Mouse (Mus musculus) intestine, postnatal 0 days (tissue): ENCODE measurements at regions not wholly inside any gene's neighbourhood (a gene's known extent, or its start where the extent isn't known, plus 50 kb on each side); places are given as distances from the start of the nearest gene placed in this dataset.
A peak's percentile ranks its signal among the peaks of the same experiment; 100 is the strongest.

Experiments
- ATAC-seq: fragments of 200-750 bp; cut with Nextera tagmentation; 2 replicates; pipeline ENCODE4 v1.8.0; 2017; ENCODE audit warnings: mild to moderate bottlenecking, moderate TSS enrichment, moderate library complexity
- H3K27ac ChIP-seq: fragments of 300-500 bp; sonication (generic); 2 replicates; pipeline ENCODE4 v1.5.1; 2014; ENCODE audit warnings: mild to moderate bottlenecking, low read depth, low read length, moderate library complexity
- H3K27me3 ChIP-seq: fragments of 300-500 bp; sonication (generic); replicated peaks from 2 replicates; pipeline ENCODE4 v1.6.1; 2014; ENCODE audit warnings: low read length, mixed read lengths; ENCODE audit not compliant: control insufficient read depth, insufficient read depth
- H3K36me3 ChIP-seq: fragments of 300-500 bp; sonication (generic); 2 replicates; pipeline ENCODE4 v1.6.1; 2014; ENCODE audit warnings: mild to moderate bottlenecking, moderate library complexity; ENCODE audit not compliant: control insufficient read depth, insufficient read depth
- H3K4me1 ChIP-seq: fragments of 300-500 bp; sonication (generic); replicated peaks from 2 replicates; pipeline ENCODE4 v1.6.1; 2014; ENCODE audit warnings: antibody characterized with exemption, low read length, mixed read lengths; ENCODE audit not compliant: control insufficient read depth, insufficient read depth
- H3K4me2 ChIP-seq: fragments of 300-500 bp; sonication (generic); replicated peaks from 2 replicates; pipeline ENCODE4 v1.6.1; 2014; ENCODE audit warnings: low read depth, mild to moderate bottlenecking, moderate library complexity
- H3K4me3 ChIP-seq: fragments of 300-500 bp; sonication (generic); 2 replicates; pipeline ENCODE4 v1.5.1; 2014; ENCODE audit warnings: low read depth, low read length
- H3K9ac ChIP-seq: fragments of 300-500 bp; sonication (generic); 2 replicates; pipeline ENCODE4 v1.6.1; 2014; ENCODE audit warnings: mild to moderate bottlenecking, low read depth, low read length
- H3K9me3 ChIP-seq: fragments of 300-500 bp; sonication (generic); 2 replicates; pipeline ENCODE4 v1.6.1; 2016; ENCODE audit warnings: mixed run types; ENCODE audit not compliant: control insufficient read depth
- CTCF ChIP-seq: sonication (generic); IDR thresholded peaks from 2 replicates; pipeline ENCODE4 v1.5.1; 2016; ENCODE audit warnings: low read depth, mild to moderate bottlenecking, control low read depth, antibody characterized with exemption, moderate library complexity
- WGBS: fragments of 180-500 bp; shearing (Covaris S2); extraction: QIAGEN DNeasy Blood & Tissue Kit; methylation state at CpG from one replicate; pipeline ENCODE4 v1.1.7; 2014; 5-methylcytosine and 5-hydroxymethylcytosine counted together

DNA sequence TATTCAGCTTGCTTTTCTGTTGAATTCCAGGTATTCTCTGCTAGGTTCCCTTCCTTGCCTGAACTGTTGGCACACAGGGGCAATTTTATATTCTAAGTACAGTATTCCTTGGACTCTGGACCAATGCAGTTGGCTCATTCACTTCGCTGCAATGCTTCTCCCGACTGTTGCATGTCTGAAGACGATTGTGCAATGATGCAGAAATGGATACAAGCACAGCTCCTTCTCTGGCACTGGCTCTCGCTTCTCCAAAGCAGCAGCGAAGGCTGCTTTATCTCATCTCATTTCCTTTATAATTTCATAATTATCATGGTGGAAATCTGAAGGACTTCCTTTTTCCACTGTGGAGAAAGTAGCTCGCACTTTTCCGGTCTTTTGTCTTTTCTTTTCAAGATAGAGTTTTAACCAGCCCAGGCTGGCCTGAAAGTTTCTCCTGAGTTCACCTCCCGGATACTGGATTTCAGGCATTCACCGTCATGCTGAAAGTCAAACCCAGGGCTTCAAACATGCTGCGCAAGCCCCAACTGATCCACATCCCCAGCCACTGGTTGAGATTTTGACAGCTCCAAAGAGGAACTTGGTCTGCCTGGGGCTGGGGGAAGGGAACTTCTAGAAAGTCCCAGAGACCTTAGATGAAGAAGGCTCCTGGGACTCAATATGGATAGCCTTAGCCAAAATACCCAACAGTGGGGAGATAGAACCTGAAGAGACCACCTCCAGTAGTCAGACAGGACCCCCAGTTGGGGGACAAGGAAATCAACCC, 55.6 kb upstream of the Akirin2 start:
- H3K27me3 ChIP-seq, result no peaks in the 10 kb centered on the region
- TF ChIP-seq CTCF, result no peak
- 67% methylated on average over 10 of the region's 10 CpGs for WGBS
- H3K9ac ChIP-seq, result no peak overlapping the region
- peak; percentile 75 for ATAC-seq
- H3K9me3 ChIP-seq, result no peaks in the 10 kb centered on the region
- no peaks in the 10 kb centered on the region for H3K4me1 ChIP-seq
- no peak overlapping the region for H3K4me3 ChIP-seq
- no peak overlapping the region for H3K27ac ChIP-seq
- H3K4me2 ChIP-seq, result no peak overlapping the region
- no peaks in the 10 kb centered on the region for H3K36me3 ChIP-seq

GRCm38 (mm10) chr4:34498325-34498724, 52.4 kb upstream of the Akirin2 start:
- H3K9me3 ChIP-seq, result no peaks in the 10 kb centered on the region
- 69% methylated on average over 9 of the region's 9 CpGs for WGBS
- H3K9ac ChIP-seq, result no peak overlapping the region
- no peak overlapping the region for H3K4me2 ChIP-seq
- H3K27me3 ChIP-seq, result no peaks in the 10 kb centered on the region
- no peaks in the 10 kb centered on the region for H3K36me3 ChIP-seq
- H3K27ac ChIP-seq, result no peak overlapping the region
- no peak for TF ChIP-seq CTCF
- no peaks in the 10 kb centered on the region for H3K4me1 ChIP-seq
- no peak overlapping the region for H3K4me3 ChIP-seq
- ATAC-seq, result no peak

DNA sequence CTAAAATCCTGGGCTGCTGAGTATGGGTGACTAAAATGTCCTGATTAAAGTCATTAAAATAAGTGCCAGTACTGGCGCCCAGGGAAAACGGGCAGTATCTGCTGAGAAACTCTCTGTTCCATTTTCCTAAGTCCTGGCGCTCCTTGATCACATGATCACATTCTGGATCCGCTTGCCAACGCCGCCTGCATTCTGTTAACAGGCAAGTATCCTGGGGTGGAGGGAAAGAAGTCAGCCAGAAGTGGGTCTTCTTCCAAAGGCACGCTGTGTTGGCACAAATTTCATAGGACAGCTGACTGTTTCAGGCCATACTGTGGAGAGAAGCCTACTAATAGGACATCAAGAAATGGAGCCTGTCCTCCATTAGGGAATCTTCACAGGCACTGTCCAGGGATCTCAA, 52.0 kb upstream of the Akirin2 start:
- WGBS, result 95% methylated on average over 7 of the region's 7 CpGs
- Histone ChIP-seq H3K36me3 (no peaks in the 10 kb centered on the region), H3K4me1 (no peaks in the 10 kb centered on the region), H3K9me3 (no peaks in the 10 kb centered on the region), H3K27me3 (no peaks in the 10 kb centered on the region), H3K27ac (no peak overlapping the region), H3K4me2 (no peak overlapping the region), H3K9ac (no peak overlapping the region), H3K4me3 (no peak overlapping the region)
- 0 out of 2 replicates have a peak, but pooled peaks have one; percentile 8 for ATAC-seq
- no peak for TF ChIP-seq CTCF

GRCm38 (mm10) chr4:34499731-34500130, 51.0 kb upstream of the Akirin2 start:
- ATAC-seq, result no peak
- 89% methylated on average over 3 of the region's 3 CpGs for WGBS
- no peaks in the 10 kb centered on the region for H3K27me3 ChIP-seq
- H3K4me2 ChIP-seq, result no peak overlapping the region
- no peak overlapping the region for H3K9ac ChIP-seq
- no peaks in the 10 kb centered on the region for H3K4me1 ChIP-seq
- TF ChIP-seq CTCF, result no peak
- H3K4me3 ChIP-seq, result no peak overlapping the region
- no peaks in the 10 kb centered on the region for H3K9me3 ChIP-seq
- H3K36me3 ChIP-seq, result no peaks in the 10 kb centered on the region
- no peak overlapping the region for H3K27ac ChIP-seq
